Mouse (Mus musculus): Measurements from ENCODE around the gene Zfp36l2.

The Zfp36l2 gene

DNA sequence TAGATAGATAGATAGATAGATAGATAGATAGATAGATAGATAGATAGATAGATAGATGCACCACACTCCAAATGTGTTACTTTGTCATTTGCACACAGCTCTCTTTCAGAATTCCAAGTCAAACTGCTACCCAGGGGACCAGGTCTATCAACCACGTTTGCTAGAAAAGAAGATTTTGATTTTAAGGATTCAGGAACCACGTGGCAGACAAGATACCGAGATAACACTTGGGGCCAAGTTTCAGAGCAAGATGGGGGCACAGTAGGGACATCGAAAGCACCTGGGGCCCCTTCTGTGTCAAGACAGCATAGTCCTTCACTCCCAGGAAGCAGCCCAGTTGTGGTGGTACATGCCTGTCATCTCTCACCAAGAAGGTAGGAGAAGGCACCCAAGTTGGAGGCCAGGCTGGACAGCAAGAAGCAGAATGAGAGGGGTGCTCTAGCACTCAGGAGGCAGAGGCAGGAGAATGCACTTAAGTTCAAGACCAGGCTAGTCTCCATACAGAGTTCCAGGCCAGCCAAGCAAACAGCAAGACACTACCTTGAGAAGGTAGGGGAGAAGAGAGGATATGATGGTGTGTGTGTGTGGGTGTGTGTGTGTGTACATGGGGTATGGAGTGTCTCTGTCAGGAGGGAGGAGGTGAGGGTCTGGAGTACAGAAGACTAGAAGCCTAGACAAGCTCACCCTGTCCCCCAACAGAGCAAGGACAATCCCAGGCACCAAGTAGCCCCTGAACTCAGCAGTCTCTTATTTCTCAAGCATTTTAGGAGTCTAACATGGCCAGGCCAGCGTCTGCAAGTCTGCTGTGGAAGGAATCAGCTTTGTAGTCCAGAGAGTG lies 42.8 kb downstream of the Zfp36l2 start:
- H3K27me3 ChIP-seq (ENCODE audit: control insufficient read depth, insufficient read depth, low read length, poor library complexity, severe bottlenecking) = no peaks in the 10 kb centered on the region
- no peaks in the 10 kb centered on the region for H3K36me3 ChIP-seq (ENCODE audit: control insufficient read depth, insufficient read depth, low read length, poor library complexity, severe bottlenecking)
- DNase-seq (ENCODE audit: low read depth, low spot score) = no peak

DNA sequence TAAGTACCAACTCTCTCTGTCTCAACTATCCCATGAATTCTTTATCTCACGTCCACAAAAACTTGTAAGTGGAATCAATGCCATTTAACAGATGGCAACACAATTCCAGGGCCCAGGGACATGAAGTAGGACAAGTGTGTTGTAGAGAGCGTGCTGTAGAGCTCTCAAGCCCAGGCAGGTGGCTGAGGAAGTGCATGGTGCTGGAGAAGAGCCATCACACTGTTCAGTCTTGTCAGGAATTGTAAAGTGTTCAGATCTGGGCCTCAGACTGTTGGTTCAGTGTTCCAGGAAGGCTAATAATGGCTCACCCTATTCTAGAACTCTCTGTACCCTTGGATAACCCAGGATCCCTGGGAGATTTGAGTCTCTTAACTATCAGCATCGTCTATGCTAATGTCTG lies 43.6 kb downstream of the Zfp36l2 start:
- Histone ChIP-seq H3K27me3 (ENCODE audit: control insufficient read depth, insufficient read depth, low read length, poor library complexity, severe bottlenecking) (no peaks in the 10 kb centered on the region), H3K36me3 (ENCODE audit: control insufficient read depth, insufficient read depth, low read length, poor library complexity, severe bottlenecking) (no peaks in the 10 kb centered on the region)
- no peak for DNase-seq (ENCODE audit: low read depth, low spot score)

DNA sequence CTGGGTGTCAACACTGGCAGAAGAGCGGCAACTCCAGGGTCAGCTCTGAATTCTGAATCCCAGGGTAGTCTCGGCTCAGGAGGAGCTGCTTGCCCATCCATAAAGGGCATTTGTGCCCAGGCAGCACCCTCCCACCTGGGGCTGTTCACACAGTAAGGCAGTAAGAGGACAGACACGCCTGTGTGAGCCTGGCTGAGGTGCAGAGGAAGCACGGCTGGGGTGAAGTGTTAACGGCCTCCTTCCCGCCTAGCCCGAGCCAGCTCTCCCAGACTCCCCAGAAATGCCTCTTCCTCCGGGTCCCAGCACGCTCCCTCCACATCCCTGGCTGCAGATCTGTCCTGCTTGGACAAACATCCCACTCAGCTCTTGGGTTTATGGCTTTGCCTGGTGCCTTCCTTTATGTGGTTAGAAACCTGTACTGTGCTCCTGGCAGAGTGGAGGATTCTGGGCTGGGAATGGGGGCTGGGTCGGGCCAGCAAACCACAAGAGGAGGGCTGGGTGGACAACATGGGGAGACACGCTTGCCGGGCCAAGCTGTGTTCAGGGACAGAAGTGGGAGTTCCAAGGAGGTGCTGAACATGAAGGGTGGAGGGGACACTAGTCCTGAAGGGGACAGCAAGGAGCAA lies 44.4 kb downstream of the Zfp36l2 start:
- no peaks in the 10 kb centered on the region for H3K36me3 ChIP-seq (ENCODE audit: control insufficient read depth, insufficient read depth, low read length, poor library complexity, severe bottlenecking)
- H3K27me3 ChIP-seq (ENCODE audit: control insufficient read depth, insufficient read depth, low read length, poor library complexity, severe bottlenecking) = no peaks in the 10 kb centered on the region
- no peak for DNase-seq (ENCODE audit: low read depth, low spot score)

DNA sequence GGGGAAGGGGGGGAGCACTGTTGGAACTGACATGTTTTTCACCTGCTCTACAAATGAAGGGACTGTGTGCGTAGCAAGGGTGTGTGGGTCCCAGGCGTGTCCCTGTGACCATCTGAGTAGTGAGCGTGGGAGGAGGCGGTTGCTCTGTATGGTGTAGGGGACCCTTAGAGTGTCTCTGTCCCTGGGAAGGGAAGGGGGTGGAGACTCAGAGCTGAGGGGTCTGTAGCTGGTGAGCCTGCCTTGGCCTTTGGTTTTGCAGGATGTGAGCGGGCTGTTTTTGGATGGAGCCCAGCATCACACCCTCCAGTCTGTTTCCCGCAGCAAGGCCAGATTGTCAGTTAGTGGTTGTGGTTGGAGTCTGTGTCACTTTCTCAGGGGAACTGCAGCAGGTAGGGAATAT lies 46.1 kb downstream of the Zfp36l2 start:
- DNase-seq (ENCODE audit: low read depth, low spot score) = no peak
- H3K27me3 ChIP-seq (ENCODE audit: control insufficient read depth, insufficient read depth, low read length, poor library complexity, severe bottlenecking) = no peaks in the 10 kb centered on the region
- no peaks in the 10 kb centered on the region for H3K36me3 ChIP-seq (ENCODE audit: control insufficient read depth, insufficient read depth, low read length, poor library complexity, severe bottlenecking)

DNA sequence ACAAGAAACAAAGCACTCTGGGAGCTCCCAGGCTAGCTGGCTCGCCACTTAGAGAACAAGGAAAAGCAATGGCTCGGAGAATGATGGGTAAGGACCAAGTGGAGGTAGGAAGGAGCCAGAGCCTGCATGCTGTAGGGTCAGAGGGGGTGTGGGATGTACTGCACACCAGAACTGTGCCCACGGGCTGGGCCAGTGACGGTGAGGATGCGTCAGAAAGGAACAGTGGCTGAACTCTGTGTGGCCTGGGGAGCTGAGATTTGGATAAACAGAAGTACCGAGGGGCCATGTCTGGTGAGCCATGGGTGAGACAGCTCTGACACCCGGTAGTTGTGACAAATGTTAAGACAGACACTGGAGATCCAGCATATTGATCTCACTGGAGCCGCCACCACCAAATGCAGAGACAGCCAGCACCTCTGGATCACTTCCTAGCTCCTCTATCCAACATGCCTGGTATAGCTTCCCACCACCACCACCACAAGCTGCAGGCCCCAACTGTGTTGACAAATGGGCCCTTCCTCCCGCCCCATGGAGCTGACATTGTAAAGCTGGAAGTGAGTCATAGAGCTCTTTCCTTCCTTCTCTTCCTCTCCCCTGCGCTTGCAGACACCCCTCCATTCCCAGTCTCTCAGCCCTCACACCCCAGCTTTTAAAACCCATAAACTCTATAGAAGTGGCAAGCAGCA lies 46.8 kb downstream of the Zfp36l2 start:
- H3K27me3 ChIP-seq (ENCODE audit: control insufficient read depth, insufficient read depth, low read length, poor library complexity, severe bottlenecking) = no peaks in the 10 kb centered on the region
- no peak for DNase-seq (ENCODE audit: low read depth, low spot score)
- no peaks in the 10 kb centered on the region for H3K36me3 ChIP-seq (ENCODE audit: control insufficient read depth, insufficient read depth, low read length, poor library complexity, severe bottlenecking)

DNA sequence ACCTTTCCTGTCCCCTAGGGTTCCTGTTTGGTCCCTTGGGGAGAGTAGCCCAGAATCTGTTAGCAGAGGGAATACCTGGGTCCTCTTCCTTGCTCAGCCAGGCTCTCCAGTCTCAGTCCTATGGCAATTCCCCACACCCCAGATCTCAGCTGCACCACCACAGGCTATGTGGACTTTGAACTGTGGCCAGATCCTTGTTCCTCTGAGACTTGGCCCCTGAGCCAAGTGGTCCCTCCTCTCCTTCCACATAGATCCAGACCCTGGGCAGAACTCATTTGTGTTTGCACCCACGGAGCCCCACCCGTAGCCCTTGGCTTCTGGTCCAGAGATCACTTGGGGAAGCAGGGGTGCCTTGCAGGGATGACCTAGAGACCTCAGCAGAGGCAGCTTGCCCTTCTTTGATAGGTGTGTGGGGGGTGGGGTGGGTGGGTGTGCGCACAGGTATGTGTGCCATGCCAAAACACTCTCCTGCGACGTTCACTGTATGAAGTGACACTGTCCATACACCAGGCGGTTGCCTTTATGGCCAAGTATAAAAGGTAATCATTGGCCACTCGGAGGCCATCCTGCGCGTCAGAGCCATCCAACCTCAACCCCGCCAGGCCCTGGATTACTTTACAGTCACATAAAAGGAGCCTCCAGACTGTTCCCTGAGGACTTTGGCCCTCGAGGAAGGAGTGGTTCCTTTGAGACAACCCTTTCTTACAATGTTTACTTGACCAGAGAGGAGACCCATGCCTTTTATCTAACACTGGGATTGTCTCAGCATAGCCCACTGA lies 50.2 kb downstream of the Zfp36l2 start:
- DNase-seq (ENCODE audit: low read depth, low spot score) = no peak
- H3K36me3 ChIP-seq (ENCODE audit: control insufficient read depth, insufficient read depth, low read length, poor library complexity, severe bottlenecking) = no peaks in the 10 kb centered on the region
- no peaks in the 10 kb centered on the region for H3K27me3 ChIP-seq (ENCODE audit: control insufficient read depth, insufficient read depth, low read length, poor library complexity, severe bottlenecking)

DNA sequence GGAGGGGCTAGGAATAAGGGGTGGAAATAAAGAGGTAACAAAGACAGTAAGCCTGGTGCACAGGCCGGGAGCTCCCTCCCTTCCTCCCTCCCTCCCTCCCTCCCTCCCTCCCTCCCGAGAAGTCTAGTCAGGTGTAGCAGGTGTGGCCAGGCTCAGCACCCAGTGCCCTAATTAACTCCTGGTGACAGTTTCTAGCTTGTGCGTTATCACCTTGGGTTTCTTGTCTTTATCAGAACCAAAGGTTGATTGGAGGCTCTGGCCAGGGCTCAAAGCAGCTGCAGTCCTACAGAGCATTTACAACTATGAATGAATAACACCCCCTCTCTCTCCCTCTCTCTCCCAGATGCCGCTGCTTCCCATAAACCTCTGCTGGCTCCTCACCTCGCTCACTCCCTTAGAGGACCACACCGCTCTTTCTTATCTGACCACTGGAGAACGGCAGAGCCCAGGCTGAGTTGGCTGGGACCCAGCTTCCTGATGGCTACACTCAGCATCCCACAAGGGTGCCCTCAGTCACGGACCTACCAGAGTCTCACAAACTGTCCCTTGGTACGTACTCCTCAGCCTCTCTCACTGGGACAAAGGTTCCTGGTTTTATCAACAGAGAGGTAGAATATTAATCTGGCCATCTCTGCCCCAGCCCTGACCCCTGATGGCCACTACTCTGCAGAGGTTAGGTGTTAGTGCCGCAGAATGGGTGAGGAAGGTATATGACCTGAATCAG lies 50.9 kb downstream of the Zfp36l2 start:
- H3K27me3 ChIP-seq (ENCODE audit: control insufficient read depth, insufficient read depth, low read length, poor library complexity, severe bottlenecking) = no peaks in the 10 kb centered on the region
- no peaks in the 10 kb centered on the region for H3K36me3 ChIP-seq (ENCODE audit: control insufficient read depth, insufficient read depth, low read length, poor library complexity, severe bottlenecking)
- DNase-seq (ENCODE audit: low read depth, low spot score) = no peak

DNA sequence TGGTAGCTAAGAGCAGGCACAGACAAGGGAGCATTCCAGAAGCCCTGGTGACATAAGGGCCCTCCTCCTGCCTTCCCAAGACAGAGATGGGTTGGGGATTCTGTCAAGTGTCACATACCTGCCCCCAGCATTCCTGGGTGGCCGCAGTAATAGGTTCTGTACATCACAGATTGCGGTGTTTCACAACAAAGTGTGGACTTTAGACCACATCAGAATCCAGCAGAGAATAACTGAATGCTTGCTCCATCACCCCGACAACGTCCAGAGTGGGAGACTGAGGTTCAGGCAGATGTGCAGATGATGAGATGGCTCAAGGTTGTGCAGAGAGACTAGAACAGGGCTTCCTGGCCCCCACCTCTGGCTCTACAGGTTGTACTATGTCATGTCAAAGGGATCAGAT lies 51.5 kb downstream of the Zfp36l2 start:
- Histone ChIP-seq H3K36me3 (ENCODE audit: control insufficient read depth, insufficient read depth, low read length, poor library complexity, severe bottlenecking) (no peaks in the 10 kb centered on the region), H3K27me3 (ENCODE audit: control insufficient read depth, insufficient read depth, low read length, poor library complexity, severe bottlenecking) (no peaks in the 10 kb centered on the region)
- no peak for DNase-seq (ENCODE audit: low read depth, low spot score)

DNA sequence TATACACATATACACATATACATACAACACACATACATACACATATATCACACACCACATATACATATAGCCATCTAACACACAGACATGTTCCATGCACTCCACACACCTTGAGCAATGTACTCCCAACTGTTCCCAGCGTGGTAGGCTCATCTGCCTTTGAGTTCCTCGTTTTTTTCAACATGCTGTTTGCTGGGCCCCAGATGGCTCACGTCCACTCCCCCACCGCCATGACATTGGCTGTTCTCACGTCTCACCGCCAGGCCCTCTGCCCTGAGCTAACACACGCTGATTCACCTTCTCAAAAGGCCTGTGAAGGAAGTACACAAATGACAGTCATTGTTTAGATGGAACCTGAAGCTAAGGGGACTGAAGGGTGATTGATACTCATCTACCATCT lies 52.5 kb downstream of the Zfp36l2 start:
- no peak for DNase-seq (ENCODE audit: low read depth, low spot score)
- Histone ChIP-seq H3K36me3 (ENCODE audit: control insufficient read depth, insufficient read depth, low read length, poor library complexity, severe bottlenecking) (no peaks in the 10 kb centered on the region), H3K27me3 (ENCODE audit: control insufficient read depth, insufficient read depth, low read length, poor library complexity, severe bottlenecking) (no peaks in the 10 kb centered on the region)

Measured in splenic B cell, adult 2 months (primary cell).